Mouse (Mus musculus) layer of hippocampus, adult 18-20 months (tissue): ENCODE measurements around the gene Gas7. TPM values are rescaled to one million over a fixed set of nuclear protein-coding genes. Genes with fewer than 3 reads are reported as not detected.

Experiments
- DNase-seq, 2 experiments: peaks; one replicate each; pipeline ENCODE4 v3.0.0; 2022; ENCODE audit warnings: low spot score in 2 of 2
- long read RNA-seq: library from polyadenylated mRNA; stranded (forward); transcript quantifications from one replicate; pipeline ENCODE4 v2.0.0, GENCODE M21; 2021
- total RNA-seq, 2 experiments: library from RNA; stranded (reverse); gene quantifications; 2 replicates each; pipeline ENCODE4 v1.2.3; 2021

Gas7 gene
- total RNA-seq = 100 to 1,000 TPM; 457 to 462 TPM
- long read RNA-seq, full-length matches to known transcripts = 6 of 51 reads
- long read RNA-seq, partial matches to known transcripts = 2 of 51 reads
- long read RNA-seq, other reads (novel, unspliced or antisense) = 43 of 51 reads

- DNase-seq = peak; percentile 23 to 36
These were observed at the start of gene Gas7 for GRCm38 (mm10) chr11:67454874-67455526. TSS of gene Gas7 (plus strand) at chr11:67455437.

- peak in 1 of 2 experiments; percentile 19 for DNase-seq
These were observed 40.8 kb upstream of the Gas7 start for GRCm38 (mm10) chr11:67414346-67414940.

- no peak for DNase-seq
These were observed 31.7 kb upstream of the Gas7 start for GRCm38 (mm10) chr11:67423575-67423974.

- DNase-seq = peak; percentile 14 to 63
These were observed 27.0 kb upstream of the Gas7 start for GRCm38 (mm10) chr11:67428196-67428595.

- DNase-seq = no peak
These were observed 25.4 kb upstream of the Gas7 start for GRCm38 (mm10) chr11:67429836-67430235.

- DNase-seq = peak in 1 of 2 experiments; percentile 29
These were observed 24.1 kb upstream of the Gas7 start for GRCm38 (mm10) chr11:67431116-67431645.

GRCm38 (mm10) chr11:67431864-67432263, 23.4 kb upstream of the Gas7 start:
- no peak for DNase-seq

- no peak for DNase-seq
These were observed 21.5 kb upstream of the Gas7 start for GRCm38 (mm10) chr11:67433763-67434162.

GRCm38 (mm10) chr11:67438746-67439145, 16.5 kb upstream of the Gas7 start:
- DNase-seq = no peak

GRCm38 (mm10) chr11:67445058-67445825, 10.0 kb upstream of the Gas7 start:
- no peak for DNase-seq

- DNase-seq = no peak
These were observed 3.7 kb upstream of the Gas7 start for GRCm38 (mm10) chr11:67451525-67451924.

- no peak for DNase-seq
These were observed 317 bp downstream of the Gas7 start for GRCm38 (mm10) chr11:67455527-67455981.

GRCm38 (mm10) chr11:67456029-67456428, 792 bp downstream of the Gas7 start:
- DNase-seq = peak in 1 of 2 experiments; percentile 25

GRCm38 (mm10) chr11:67458171-67458570, 2.9 kb downstream of the Gas7 start:
- peak in 1 of 2 experiments; percentile 58 for DNase-seq

GRCm38 (mm10) chr11:67467132-67467531, 11.9 kb downstream of the Gas7 start:
- no peak for DNase-seq

GRCm38 (mm10) chr11:67468846-67469245, 13.6 kb downstream of the Gas7 start:
- no peak for DNase-seq

GRCm38 (mm10) chr11:67474590-67474989, 19.4 kb downstream of the Gas7 start:
- DNase-seq = no peak

GRCm38 (mm10) chr11:67479534-67479933, 24.3 kb downstream of the Gas7 start:
- no peak for DNase-seq

GRCm38 (mm10) chr11:67480204-67480956, 25.1 kb downstream of the Gas7 start:
- DNase-seq = no peak

GRCm38 (mm10) chr11:67481691-67482090, 26.5 kb downstream of the Gas7 start:
- DNase-seq = no peak
